Mouse (Mus musculus) bone marrow, adult 2 months (tissue): ENCODE data around the gene Slc38a10. TPM values are rescaled to one million over a fixed set of nuclear protein-coding genes. Genes with fewer than 3 reads are reported as not detected.

Experiments
- H3K27ac ChIP-seq: fragments of 200-500 bp; 2 replicates; pipeline ENCODE4 v1.5.1; 2012; ENCODE audit warnings: low read depth, mild to moderate bottlenecking, control low read depth, inconsistent platforms, low read length; ENCODE audit not compliant: control insufficient read depth, poor library complexity, insufficient read depth
- H3K4me1 ChIP-seq: fragments of 200-500 bp; 2 replicates; pipeline ENCODE4 v1.6.1; 2011; ENCODE audit warnings: low read length; ENCODE audit not compliant: control insufficient read depth, insufficient read depth
- H3K4me3 ChIP-seq: fragments of 200-500 bp; replicated peaks from 2 replicates; pipeline ENCODE3; 2011; ENCODE audit warnings: mild to moderate bottlenecking, low read depth, low read length, control low read depth; ENCODE audit not compliant: control insufficient read depth
- CTCF ChIP-seq: fragments of 200-500 bp; IDR thresholded peaks from 2 replicates; pipeline ENCODE4 v1.5.1; 2011; ENCODE audit warnings: low read length, control low read depth; ENCODE audit not compliant: control insufficient read depth, insufficient read depth
- POLR2A ChIP-seq: fragments of 200-500 bp; IDR thresholded peaks from 2 replicates; pipeline ENCODE4 v1.6.1; 2011; ENCODE audit warnings: low read depth, mild to moderate bottlenecking, control low read depth, low read length, borderline replicate concordance; ENCODE audit not compliant: control insufficient read depth
- WGBS: fragments of 180-500 bp; shearing (Covaris S2); methylation state at CpG from one replicate; pipeline ENCODE4 v1.1.7; 2018; 5-methylcytosine and 5-hydroxymethylcytosine counted together
- polyA plus RNA-seq: library from polyadenylated mRNA; stranded (reverse); fragments of >200 nt; gene quantifications from 2 replicates; pipeline ENCODE4 v1.2.4, GENCODE M21; 2011; ENCODE audit warnings: low replicate concordance; ENCODE audit not compliant: missing spikeins, insufficient read depth, insufficient read length

The Slc38a10 gene
- polyA plus RNA-seq, 1 experiment, result 37.7 TPM

- Histone ChIP-seq H3K4me1 (peaks cover 4% of the 10 kb centered on the region), H3K4me3 (no peak overlapping the region), H3K27ac (no peak overlapping the region)
- no peak for TF ChIP-seq POLR2A
- no peak for TF ChIP-seq CTCF
- 81% methylated on average over 5 of the region's 5 CpGs for WGBS
These were observed 13.5 kb downstream of the Slc38a10 start for GRCm38 (mm10) chr11:120137625-120138004.

DNA sequence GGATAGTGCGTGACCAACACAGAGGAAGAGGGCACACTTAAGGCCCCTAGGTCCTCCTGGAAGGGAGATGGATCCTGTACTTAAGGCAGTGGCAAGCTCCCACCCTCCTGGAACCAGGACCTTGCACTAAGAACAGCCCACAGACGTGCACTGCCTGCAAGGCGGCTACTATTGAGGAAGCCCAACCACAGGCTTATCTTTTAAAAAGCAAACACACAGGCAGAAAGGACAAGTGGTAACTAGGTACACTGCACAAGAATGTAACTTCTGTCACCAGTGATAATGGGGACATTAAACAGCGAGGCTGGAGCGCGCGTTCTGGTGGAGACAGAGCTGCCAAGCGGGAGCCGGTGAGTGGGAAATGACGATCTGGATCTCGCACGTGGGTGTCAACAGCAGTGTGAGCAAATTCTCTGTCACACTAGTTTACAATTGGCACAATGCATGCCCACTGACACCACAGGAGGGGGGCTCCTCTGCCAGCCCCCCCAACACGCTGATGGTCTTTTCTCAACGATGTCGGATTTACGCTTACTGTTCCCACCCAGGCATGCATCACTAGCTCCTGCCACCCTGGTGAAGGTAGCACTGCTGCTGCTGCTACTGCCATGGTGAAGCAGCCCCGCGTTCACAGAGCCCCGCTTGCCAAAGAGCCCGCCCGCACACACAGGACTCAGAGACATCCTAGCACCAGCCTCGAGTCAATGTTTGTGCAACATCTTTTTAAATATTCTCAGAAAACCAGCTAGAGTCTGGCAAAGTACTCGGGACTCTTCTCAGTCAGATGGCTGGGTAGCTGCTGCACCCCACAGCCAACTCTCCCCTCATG lies 14.1 kb downstream of the Slc38a10 start:
- no peak overlapping the region; the same call in 1 of the 2 replicates for H3K27ac ChIP-seq

GRCm38 (mm10) chr11:120136195-120136594 lies 15.0 kb downstream of the Slc38a10 start:
- TF ChIP-seq CTCF (no peak), POLR2A (no peak)
- Histone ChIP-seq H3K4me3 (no peak overlapping the region), H3K4me1 (peaks cover 3% of the 10 kb centered on the region), H3K27ac (no peak overlapping the region)
- 80% methylated on average over 8 of the region's 8 CpGs for WGBS

More for the DNA sequence above, 14.1 kb downstream of the Slc38a10 start:
- Histone ChIP-seq H3K4me3 (no peak overlapping the region), H3K4me1 (peaks cover 3% of the 10 kb centered on the region)
- WGBS, result 78% methylated on average over 23 of the region's 23 CpGs
- TF ChIP-seq POLR2A (no peak), CTCF (no peak)

DNA sequence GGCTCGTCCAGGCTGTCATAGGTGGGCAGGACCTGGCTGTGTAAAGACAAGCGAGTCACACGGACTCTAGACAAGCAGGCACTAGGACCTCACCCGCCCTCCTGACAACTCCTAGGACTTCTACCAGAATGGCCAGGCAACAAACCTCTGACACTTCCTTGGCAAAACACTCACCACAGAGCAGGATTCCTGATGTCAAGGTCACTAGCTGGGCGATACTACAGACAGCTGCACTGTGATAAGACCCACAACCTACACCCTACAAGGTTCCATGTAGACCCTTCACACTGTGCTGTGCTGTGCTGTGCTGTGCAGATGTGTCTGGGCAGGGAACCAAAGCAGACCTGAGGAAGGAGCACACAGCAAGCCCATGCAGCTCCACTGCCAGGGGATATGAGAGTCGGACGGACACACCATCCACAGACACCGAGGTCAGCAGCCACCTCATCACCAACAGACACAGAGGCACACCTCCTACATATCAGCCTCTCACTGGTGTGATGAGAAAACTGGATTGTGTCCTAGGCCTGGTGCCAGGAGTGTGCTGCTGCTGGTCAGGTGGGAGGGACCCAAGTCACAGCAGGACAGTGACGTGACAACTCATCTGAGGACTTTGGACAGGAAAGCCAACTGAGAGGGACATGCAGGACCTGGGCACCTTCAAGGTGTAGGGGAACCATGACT lies 16.2 kb downstream of the Slc38a10 start:
- Histone ChIP-seq H3K27ac (no peak overlapping the region), H3K4me1 (peaks cover 3% of the 10 kb centered on the region), H3K4me3 (no peak overlapping the region)
- whole genome bisulfite sequencing, result 77% methylated on average over 9 of the region's 9 CpGs
- TF ChIP-seq POLR2A (no peak), CTCF (no peak)

DNA sequence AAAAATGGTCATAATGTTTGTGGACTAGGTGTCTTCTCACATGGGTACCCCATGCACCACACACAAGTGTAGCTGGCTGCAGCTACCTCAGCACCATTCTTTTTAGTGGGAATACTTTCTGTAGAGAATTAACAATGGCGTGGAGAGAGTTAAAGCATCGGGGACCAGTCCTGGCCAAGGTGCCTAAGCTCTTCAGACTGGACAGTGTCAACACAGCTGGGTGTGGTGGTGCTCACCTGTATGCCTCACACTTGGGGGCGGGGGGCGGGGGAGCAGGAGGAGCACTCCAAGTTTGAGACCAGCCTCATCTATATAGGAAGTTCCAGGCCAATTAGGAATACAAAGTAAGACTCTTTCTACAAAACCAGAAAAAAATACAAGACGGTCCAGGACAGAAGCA lies 17.0 kb downstream of the Slc38a10 start:
- H3K4me1 ChIP-seq, result peaks cover 3% of the 10 kb centered on the region
- no peak overlapping the region for H3K27ac ChIP-seq
- TF ChIP-seq POLR2A (no peak), CTCF (no peak)
- 90% methylated on average over 5 of the region's 5 CpGs for WGBS
- H3K4me3 ChIP-seq, result no peak overlapping the region

DNA sequence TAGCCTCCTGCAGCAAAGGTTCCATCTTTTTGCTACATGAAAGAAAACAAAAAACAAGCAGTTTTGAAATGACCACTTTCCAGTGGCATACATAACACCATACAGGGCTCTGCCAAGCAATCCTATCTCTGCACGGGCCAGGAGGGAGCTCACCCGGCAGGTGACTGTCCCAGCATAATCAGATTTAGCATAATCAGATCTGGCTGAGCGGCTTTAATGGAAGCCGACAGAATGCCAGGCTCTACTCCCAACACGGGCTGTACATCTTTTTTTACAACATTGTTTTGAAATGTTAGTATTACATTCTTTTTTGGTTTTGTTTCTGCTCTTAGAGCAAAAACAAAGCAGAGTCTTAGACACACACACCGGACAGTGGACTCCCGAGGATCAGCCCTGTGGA lies 21.9 kb downstream of the Slc38a10 start:
- TF ChIP-seq CTCF (no peak), POLR2A (no peak)
- no peak overlapping the region for H3K4me3 ChIP-seq
- H3K4me1 ChIP-seq, result no peaks in the 10 kb centered on the region
- WGBS, result 84% methylated on average over 7 of the region's 7 CpGs
- no peak overlapping the region for H3K27ac ChIP-seq

DNA sequence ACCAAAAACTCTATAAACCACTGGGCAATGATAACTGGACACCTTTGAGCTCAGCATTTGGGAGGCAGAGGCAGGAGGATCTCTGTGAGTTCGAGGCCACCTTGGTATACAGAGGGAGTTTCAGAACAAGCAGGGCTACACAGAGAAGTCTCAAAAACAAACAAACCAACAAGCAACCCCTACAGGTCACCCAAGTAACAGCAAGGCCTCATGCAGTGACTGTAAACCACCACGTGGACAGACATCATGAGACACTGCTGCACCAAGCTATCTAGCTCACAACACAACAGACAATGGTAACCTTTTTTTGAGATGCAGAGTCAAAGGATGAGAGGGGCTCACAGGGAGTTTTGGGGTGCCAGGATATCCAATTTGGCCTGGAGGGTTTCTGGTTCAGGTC lies 24.3 kb downstream of the Slc38a10 start:
- no peak overlapping the region for H3K27ac ChIP-seq
- WGBS, result 85% methylated on average over 2 of the region's 2 CpGs
- H3K4me3 ChIP-seq, result no peak overlapping the region
- TF ChIP-seq POLR2A, result no peak
- no peak for TF ChIP-seq CTCF
- no peaks in the 10 kb centered on the region for H3K4me1 ChIP-seq

DNA sequence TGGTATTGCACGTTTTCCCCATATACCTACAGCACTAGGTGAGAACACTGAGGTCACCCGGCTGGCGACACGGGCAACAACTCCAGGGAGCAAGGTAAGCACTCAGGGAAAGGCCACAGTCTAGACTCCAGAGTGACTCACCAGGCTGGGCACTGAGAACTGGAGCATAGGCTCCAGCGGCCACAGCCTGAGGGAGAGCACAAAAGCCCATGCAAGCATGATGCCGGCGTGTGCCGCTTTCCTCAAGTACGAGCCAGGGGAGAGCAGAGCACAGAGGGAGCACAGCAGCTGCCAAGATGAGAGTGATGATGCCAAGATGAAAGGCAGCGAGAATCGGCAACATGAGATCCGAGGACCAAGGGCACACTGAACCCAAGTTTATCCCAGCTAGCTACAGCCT lies 29.0 kb downstream of the Slc38a10 start:
- Histone ChIP-seq H3K4me1 (no peaks in the 10 kb centered on the region), H3K27ac (no peak overlapping the region), H3K4me3 (no peak overlapping the region)
- 91% methylated on average over 12 of the region's 12 CpGs for WGBS
- no peak for TF ChIP-seq POLR2A
- no peak for TF ChIP-seq CTCF
